In the genomic region with DNA sequence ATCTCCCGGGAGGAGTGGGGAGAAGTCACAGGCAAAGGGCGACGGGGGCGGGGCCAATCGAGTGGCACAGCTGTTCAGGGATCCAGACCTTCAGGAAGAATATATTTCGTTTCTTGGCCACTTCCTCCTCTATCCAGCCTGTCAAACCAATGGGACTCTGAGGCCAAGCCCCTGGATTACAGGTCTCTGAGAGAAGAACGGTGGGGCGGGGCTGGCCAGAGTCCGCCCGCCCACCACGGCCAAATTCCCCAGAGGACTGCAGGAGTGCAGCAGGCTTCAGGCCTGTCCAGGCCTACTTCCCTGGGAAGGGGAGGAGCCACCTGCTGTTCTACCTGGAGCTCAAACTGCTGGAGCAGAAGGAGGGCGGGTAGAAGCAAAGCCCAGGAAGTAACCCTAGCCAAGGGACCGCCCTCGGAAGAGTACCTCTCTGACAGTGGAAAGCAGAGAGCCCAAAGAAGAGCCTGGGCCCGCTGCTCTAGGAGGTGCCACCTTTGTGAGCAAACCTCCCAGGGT, we compare ENCODE assay signal across 7 mouse cellular contexts. TPM values are rescaled to one million over a fixed set of nuclear protein-coding genes. Genes with fewer than 3 reads are reported as not detected.
DNase-seq lines count a peak whose midpoint lies in the region; ATAC-seq and TF ChIP-seq lines count a peak whose summit lies in the region.

A gene (minus strand): TSS at position 204 of the 513 bp plus-strand sequence.

- peak; percentile 65 for ATAC-seq in lung, embryonic 16.5 days (ENCODE audit: low read depth)

- H3K36me3 ChIP-seq in CH12.LX (replicated peaks in 1 of 2; ENCODE audit: control insufficient read depth in 1 of 2, insufficient read depth in 1 of 2, low read length in 1 of 2), result peaks cover 9 to 11% of the 10 kb centered on the region in 2 experiments
- peaks cover 9% of the 10 kb centered on the region for H3K36me3 ChIP-seq in lung, embryonic 16.5 days (ENCODE audit: control insufficient read depth, insufficient read depth, low read length)
- no peaks in the 10 kb centered on the region; the same call in 1 of the 2 replicates for H3K36me3 ChIP-seq in splenic B cell, adult 2 months (ENCODE audit: control insufficient read depth, insufficient read depth, low read length, poor library complexity, severe bottlenecking)

- H3K9ac ChIP-seq in CH12.LX (ENCODE audit: insufficient read depth, low read depth), result peak within 1 kb of the TSS; percentile 58
- peak within 1 kb of the TSS; percentile 47 for H3K9ac ChIP-seq in lung, embryonic 16.5 days (ENCODE audit: low read length)

- TF ChIP-seq EP300 in CH12.LX (IDR thresholded peaks at IDR 0.05; ENCODE audit: low read length), result no peak

- TF ChIP-seq RAD21 in CH12.LX (IDR thresholded peaks at IDR 0.05; ENCODE audit: low read depth, low read length), result no peak

- in situ Hi-C loops in CH12.LX (cut with MboI; ENCODE audit: low pct_ligation_motif_present, low pct_unique_long_range_greater_than_20kb, low sequenced_read_pairs), result no loop called here

- no peaks in the 10 kb centered on the region for H3K79me2 ChIP-seq in CH12.LX (replicated peaks; ENCODE audit: control insufficient read depth, extremely low read depth, insufficient read depth, poor library complexity, severe bottlenecking)

- peak within 1 kb of the TSS; percentile 36 to 48 (median 39) for H3K4me3 ChIP-seq in CH12.LX (replicated peaks in 1 of 3; ENCODE audit: low read depth in 2 of 3, low read length in 2 of 3, poor library complexity in 1 of 3)
- H3K4me3 ChIP-seq in lung, embryonic 16.5 days (ENCODE audit: low read length), result peak within 1 kb of the TSS; percentile 29

- dilution Hi-C loops in CH12.LX (cut with MboI; ENCODE audit: extremely low pct_ligation_motif_present, extremely low pct_unique_long_range_greater_than_20kb, low sequenced_read_pairs), result no loop called here

- TF ChIP-seq CTCF in CH12.LX (conservative IDR thresholded peaks at IDR 0.05 in 1 of 2, IDR thresholded peaks at IDR 0.05 in 1 of 2; ENCODE audit: low read depth in 2 of 2, low read length in 2 of 2), result no peak

- DNase-seq in 416B (ENCODE audit: low read depth), result peak; percentile 84
- peak; percentile 85 for DNase-seq in CH12.LX (ENCODE audit: extremely low read depth)
- DNase-seq in fat pad, adult 2 months (ENCODE audit: extremely low read depth, low read depth, low spot score), result peak; percentile 74
- DNase-seq in kidney, adult 9 months, result peak; percentile 96
- DNase-seq in splenic B cell, adult 2 months (ENCODE audit: low read depth, low spot score), result peak; percentile 41
- no peak for DNase-seq in c-Kit-positive CD71-positive TER-119-positive erythroid progenitor cells, embryonic 14.5 days (ENCODE audit: low spot score)

- WGBS in lung, embryonic 16.5 days, result 22% methylated on average over 15 of the region's 15 CpGs

- TF ChIP-seq POLR2A in CH12.LX (IDR thresholded peaks at IDR 0.05; ENCODE audit: low read depth, low read length), result peak; percentile 62; the same call in 1 of the 2 replicates

- H3K9me3 ChIP-seq in CH12.LX (replicated peaks; ENCODE audit: low read length), result no peaks in the 10 kb centered on the region
- no peaks in the 10 kb centered on the region for H3K9me3 ChIP-seq in lung, embryonic 16.5 days (ENCODE audit: control insufficient read depth, low read length)

- peaks cover 33 to 83% of the 10 kb centered on the region in 2 experiments for H3K4me1 ChIP-seq in CH12.LX (ENCODE audit: control insufficient read depth in 1 of 2, insufficient read depth in 2 of 2)
- peaks cover 24% of the 10 kb centered on the region for H3K4me1 ChIP-seq in lung, embryonic 16.5 days (replicated peaks; ENCODE audit: control insufficient read depth, insufficient read depth, low read length)

- peak within 1 kb of the TSS; percentile 68 for H3K27ac ChIP-seq in CH12.LX (ENCODE audit: insufficient read depth, low read depth)
- peak within 1 kb of the TSS; percentile 78 for H3K27ac ChIP-seq in lung, embryonic 16.5 days (ENCODE audit: low read length)

- H3K27me3 ChIP-seq in CH12.LX (replicated peaks), result no peaks in the 10 kb centered on the region
- no peaks in the 10 kb centered on the region for H3K27me3 ChIP-seq in lung, embryonic 16.5 days (ENCODE audit: control insufficient read depth, insufficient read depth, low read depth, low read length)
- no peaks in the 10 kb centered on the region for H3K27me3 ChIP-seq in splenic B cell, adult 2 months (ENCODE audit: control insufficient read depth, insufficient read depth, low read length, poor library complexity, severe bottlenecking)

- peak within 1 kb of the TSS; percentile 68 for H3K4me2 ChIP-seq in CH12.LX (ENCODE audit: insufficient read depth, low read depth, poor library complexity, severe bottlenecking)
- H3K4me2 ChIP-seq in lung, embryonic 16.5 days (ENCODE audit: low read depth, low read length), result peak within 1 kb of the TSS; percentile 40

TF ChIP-seq in CH12.LX, 34 proteins besides CTCF, POLR2A, EP300 and RAD21:
- peak; percentile 43 for TF ChIP-seq ELF1 (IDR thresholded peaks at IDR 0.05; ENCODE audit: low read depth, low read length)
- peak; percentile 13; the same call in 1 of the 2 replicates for TF ChIP-seq CHD2 (IDR thresholded peaks at IDR 0.05; ENCODE audit: low read length)
- TF ChIP-seq SIN3A (IDR thresholded peaks at IDR 0.05; ENCODE audit: low read length), result peak; percentile 28; the same call in 1 of the 2 replicates
- peak; percentile 43; the same call in 1 of the 2 replicates for TF ChIP-seq TCF12 (IDR thresholded peaks at IDR 0.05; ENCODE audit: low read depth, low read length)
- peak; percentile 39 for TF ChIP-seq SMC3 (IDR thresholded peaks at IDR 0.05; ENCODE audit: low read depth, low read length)
- 0 out of 2 replicates have a peak, but pooled peaks have one; percentile 24 for TF ChIP-seq MEF2A (IDR thresholded peaks at IDR 0.05; ENCODE audit: borderline replicate concordance, low read depth, low read length)
- TF ChIP-seq NRF1 (IDR thresholded peaks at IDR 0.05; ENCODE audit: low read depth, low read length), result no peak
- no peak for TF ChIP-seq MAX (IDR thresholded peaks at IDR 0.05; ENCODE audit: low read length)
- 0 out of 2 replicates have a peak, but pooled peaks have one; percentile 17 for TF ChIP-seq BHLHE40 (IDR thresholded peaks at IDR 0.05; ENCODE audit: low read depth, low read length)
- TF ChIP-seq HCFC1 (IDR thresholded peaks at IDR 0.05; ENCODE audit: low read depth, low read length), result peak; percentile 54

RNA-seq across cellular contexts. Expression of the gene that starts here (rescaled TPM):
- total RNA-seq in CH12.LX (2012; rRNA removed), result 247 and 283 TPM in 2 replicates
- 300 and 327 TPM in 2 replicates for total RNA-seq in CH12.LX (2014; rRNA removed)
- 585 and 814 TPM in 2 replicates for polyA plus RNA-seq in CH12.LX (2012; ENCODE audit: insufficient read length, low read depth)
- 21.3 and 27.3 TPM in 2 replicates for polyA plus RNA-seq in lung, embryonic 16.5 days (2015; fragmentation: Nextera tagmentation; extraction: Ambion mirVana)

Comparison
In these comparisons a context has a peak if more than half of its experiments do, and no peak if none do; other contexts are left out.
1. RNA of the gene that starts here (polyA plus RNA-seq): 585 to 814 TPM in CH12.LX; 21.3 to 27.3 TPM in lung, embryonic 16.5 days; every median in the first group is over 10 times any median in the second.